Mouse (Mus musculus) brain, adult 2 months (tissue): Measurements from ENCODE around the gene Fam122a.

Experiments used
- DNase-seq: peaks from one replicate; pipeline ENCODE4 v3.0.0; 2011; ENCODE audit warnings: low read depth, low spot score

The Fam122a gene

DNA sequence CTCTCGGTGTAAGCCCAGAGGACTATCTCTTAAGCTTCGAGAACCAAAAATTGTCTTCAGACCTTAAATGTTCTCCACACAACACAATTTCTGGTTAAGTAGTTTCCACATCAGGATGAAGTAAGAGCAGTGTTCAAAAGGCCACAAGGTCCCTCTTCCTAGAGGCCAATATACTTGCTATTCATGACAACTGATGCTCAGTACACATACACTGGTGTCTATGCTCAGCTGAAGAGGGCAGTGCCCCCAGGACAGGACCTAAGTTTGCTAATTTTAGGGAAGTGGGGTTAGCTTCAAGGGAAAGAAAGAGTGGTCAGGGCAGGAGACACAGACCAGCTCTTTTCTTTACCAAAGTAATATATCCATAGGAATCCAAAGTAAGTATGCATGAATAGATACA is 45.8 kb downstream of the Fam122a start:
- no peak for DNase-seq

DNA sequence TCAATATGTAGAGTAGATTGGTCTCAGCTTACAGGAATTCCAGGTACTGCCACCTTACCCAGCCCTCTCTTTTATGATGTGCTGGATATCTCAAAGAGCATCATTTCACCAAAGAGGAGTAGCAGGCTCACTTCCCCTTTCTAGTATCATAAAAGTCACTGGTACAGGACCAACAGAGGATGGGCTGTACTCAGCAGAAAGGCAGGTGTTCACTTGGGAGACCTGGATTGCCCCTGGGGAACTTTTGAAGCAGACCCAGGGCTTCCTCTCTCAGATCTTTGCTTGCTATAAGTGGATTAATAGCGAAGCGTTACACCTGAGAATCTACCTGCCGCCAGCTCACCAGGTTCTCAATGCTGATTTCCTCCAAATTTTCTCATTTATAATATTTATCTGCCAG is 49.1 kb downstream of the Fam122a start:
- no peak for DNase-seq

GRCm38 (mm10) chr19:24427258-24427657 is 49.9 kb downstream of the Fam122a start:
- no peak for DNase-seq

DNA sequence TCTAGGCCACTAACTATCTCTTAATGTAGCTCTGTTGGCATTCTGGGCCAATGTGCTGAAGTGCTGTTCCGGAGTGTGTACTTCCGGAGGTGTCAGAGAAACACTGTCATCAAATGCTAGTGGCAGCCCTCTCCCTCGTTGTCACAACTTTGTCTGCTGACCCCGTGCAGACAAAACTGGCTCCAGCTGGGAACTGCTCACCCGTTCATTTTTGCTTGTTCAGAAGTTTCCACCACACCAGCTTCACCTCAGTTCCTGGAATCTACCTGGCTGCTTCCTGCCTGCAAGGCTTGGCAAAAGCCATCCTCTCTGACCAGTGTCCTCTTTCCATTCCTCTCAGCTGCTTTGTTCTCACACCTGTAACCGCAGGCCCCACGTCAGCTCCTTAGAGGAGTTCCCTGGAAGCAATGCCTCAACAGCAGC is 50.4 kb downstream of the Fam122a start:
- DNase-seq, result no peak
